Mouse (Mus musculus) ES-E14 (cell line): ENCODE measurements at regions not wholly inside any gene's neighbourhood (a gene's known extent, or its start where the extent isn't known, plus 50 kb on each side); places are given as distances from the start of the nearest gene placed in this dataset.

ENCODE experiments used
- CHD2 ChIP-seq: IDR thresholded peaks from 2 replicates; pipeline ENCODE4 v1.6.1; 2014; ENCODE audit warnings: mild to moderate bottlenecking, low read depth, low read length, inconsistent platforms
- HCFC1 ChIP-seq: IDR thresholded peaks from 2 replicates; pipeline ENCODE4 v1.6.1; 2012; ENCODE audit warnings: low read length, inconsistent platforms, borderline replicate concordance; ENCODE audit not compliant: insufficient read depth
- MAFK ChIP-seq: IDR thresholded peaks from 2 replicates; pipeline ENCODE4 v1.6.1; 2014; ENCODE audit warnings: mild to moderate bottlenecking, low read depth, low read length, inconsistent platforms; ENCODE audit not compliant: insufficient read depth
- ZC3H11A ChIP-seq: IDR thresholded peaks from 2 replicates; pipeline ENCODE4 v1.6.1; 2012; ENCODE audit warnings: low read depth, mild to moderate bottlenecking, inconsistent platforms, low read length, borderline replicate concordance
- ZNF384 ChIP-seq: IDR thresholded peaks from 2 replicates; pipeline ENCODE4 v1.6.1; 2012; ENCODE audit warnings: low read depth, low read length, inconsistent platforms

GRCm38 (mm10) chr3:103463760-103464159, 111.3 kb upstream of the Syt6 start:
- no peak for TF ChIP-seq ZC3H11A
- no peak for TF ChIP-seq ZNF384
- TF ChIP-seq MAFK: no peak
- no peak for TF ChIP-seq CHD2
- TF ChIP-seq HCFC1: no peak
